Mouse (Mus musculus): ENCODE measurements around the gene Gm27027.

DNA sequence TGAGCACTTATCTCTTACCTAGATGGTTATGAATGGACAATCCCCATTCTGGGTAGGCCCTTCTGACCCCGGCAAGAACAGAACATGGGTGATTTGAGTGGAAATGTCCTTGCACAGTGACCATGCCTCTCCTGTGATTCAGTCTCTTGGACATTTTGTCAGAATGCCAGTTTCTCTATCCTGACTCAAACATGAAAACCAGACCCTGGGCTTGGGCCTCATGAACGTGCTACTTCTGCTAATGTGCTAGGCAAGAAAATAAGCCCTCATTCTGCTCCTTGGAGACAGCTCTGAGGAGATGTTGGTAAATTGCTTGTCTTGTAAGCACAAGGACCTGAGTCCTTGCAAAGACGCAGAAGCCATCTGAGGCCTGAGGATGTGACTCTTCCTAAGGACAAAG is 77.1 kb downstream of the Gm27027 start:
- TF ChIP-seq POLR2A (IDR thresholded peaks at IDR 0.05; ENCODE audit: low read depth, low read length) (no peak), CTCF (IDR thresholded peaks at IDR 0.05; ENCODE audit: borderline replicate concordance, insufficient read depth, low read length) (no peak)
